Mouse (Mus musculus) liver, adult (tissue): ENCODE measurements around the gene Slco3a1.

ENCODE experiments used
- GATA4 ChIP-seq: IDR thresholded peaks from 2 replicates; pipeline ENCODE4 v1.6.1; 2014; ENCODE audit warnings: mild to moderate bottlenecking, low read length; ENCODE audit not compliant: insufficient replicate concordance

Gene Slco3a1

DNA sequence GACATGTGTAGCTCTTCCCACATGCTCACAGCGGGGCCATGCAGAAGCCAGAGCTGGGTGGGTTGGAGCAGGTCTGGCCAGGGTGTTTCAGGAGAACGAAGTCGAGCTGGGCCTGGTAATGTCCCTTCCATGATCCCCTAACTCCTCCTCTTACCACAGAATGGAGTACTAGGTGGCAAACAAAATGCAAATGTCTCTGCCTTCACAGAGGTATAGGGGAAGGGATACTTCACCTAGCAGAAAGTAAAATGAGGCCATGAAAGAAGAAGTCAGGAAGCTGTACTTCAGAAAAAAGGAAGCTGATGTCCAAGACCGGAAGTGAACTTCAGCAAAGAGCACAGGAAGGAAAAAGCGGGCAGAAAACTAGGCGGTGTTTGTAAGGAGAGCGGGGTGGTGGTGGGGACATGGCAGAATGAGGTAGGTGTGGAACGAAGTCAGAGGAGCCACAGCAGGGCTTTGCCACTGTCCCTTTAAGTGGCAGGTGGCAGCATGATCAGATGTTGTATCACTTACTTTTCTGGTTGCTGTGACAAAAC lies 214.1 kb downstream of the Slco3a1 start:
- TF ChIP-seq GATA4 = no peak

DNA sequence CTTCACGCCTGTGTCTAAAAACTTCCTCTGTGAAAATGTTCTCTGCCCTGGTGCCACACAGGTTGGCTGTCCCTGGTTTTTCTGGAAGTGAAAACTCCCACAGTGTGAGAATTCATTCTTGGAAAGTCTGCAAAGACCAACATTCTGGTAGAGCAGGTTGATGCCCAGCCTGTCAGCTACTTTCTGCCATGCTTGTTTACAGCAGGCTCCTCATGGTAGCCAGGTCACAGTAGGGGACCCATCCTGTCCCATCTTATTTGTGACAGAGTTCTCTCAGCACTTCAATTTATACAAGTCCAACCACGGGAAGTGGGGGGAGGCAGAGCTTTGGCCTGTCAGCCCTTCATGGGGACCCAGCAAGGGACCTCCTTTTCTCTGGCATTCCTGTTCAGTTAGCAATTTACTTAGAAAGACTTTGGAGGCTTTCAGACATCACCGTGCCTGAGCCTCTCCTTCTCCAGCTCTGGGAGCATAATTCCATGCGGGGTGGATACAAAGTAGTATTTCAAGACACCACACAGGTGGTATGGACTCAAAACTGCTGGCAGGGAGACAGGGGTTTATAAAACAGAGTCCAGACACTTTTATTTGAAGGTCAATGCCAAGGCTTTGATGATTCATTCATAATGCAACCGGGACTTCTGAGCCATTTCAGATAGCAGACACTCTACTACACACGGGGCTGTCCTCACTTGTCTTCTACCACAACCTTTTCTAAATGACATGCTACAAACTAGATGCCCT lies 216.7 kb downstream of the Slco3a1 start:
- no peak for TF ChIP-seq GATA4

- TF ChIP-seq GATA4 = no peak
Measured at GRCm38 (mm10) chr7:74332323-74332722, 222.3 kb downstream of the Slco3a1 start.

DNA sequence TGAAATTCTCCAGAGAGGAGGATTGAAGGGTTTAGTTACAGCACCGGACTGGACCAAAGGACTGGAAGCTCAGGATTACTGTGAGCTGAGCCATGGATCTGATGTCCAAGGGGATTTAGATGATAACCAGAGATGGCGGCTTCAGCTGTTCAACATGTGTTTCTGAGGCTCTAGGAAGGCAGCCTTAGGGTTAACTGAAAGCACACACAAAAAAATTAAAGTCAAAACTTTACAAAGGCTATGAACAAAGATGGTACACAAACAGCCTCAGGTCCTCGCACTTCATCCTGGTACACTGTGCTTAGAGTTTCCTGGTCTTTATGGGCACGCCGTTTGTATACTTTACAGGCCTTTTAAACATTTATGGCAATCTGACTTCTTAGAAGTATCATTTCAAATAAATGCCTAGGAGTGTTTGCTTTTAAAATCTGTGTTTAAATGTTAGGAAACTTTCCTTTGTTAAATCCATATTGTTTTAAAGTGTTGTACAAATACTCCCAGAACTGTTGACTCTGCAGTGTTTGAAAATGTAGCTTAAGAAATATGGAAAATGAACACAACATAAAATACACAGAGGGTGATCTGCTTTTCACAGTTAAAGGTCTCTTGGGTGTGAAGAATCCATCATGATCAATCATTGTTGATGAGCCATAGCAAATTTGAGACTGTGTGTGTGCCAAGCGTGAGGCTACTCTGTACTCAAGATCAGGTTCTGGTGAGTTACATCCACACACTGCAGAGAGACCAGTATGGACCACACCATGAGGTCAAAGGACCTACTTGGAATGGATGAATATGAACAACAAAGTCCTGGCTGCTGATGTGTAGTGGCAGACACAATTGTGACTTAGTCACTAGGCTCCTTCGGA lies 223.5 kb downstream of the Slco3a1 start:
- no peak for TF ChIP-seq GATA4

DNA sequence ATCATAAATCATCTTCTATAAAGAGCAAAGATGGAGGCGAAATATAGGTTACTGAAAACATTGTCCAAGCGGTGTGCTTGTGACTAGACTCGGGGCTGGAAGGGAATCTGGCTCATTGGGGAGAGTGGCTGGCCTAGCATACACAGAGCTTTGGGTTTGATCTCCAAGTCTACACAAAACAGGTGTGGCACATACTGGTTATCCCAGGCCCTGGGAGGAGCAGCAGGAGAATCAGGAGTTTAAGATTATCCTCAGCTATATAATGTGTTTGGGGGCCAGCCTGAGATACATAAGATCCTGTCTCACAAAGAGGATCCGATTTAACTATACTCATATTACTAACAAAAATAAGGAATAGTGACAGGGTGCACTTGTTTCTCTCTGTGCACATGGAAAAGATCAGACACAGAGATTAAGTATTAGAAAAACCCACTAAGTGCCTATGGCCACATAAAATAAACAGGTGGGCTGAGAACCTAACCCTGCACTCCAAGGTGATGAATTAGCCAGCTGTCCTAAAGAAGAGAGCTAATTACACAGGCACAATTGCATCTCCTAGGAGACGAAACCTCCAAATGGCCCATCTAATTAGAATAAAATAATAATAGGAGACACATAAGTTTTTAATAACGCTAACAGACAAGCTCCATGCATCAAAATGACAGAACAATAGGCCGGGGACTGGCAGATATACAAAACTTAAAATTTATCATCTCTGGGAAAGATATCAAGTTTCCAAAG lies 224.3 kb downstream of the Slco3a1 start:
- TF ChIP-seq GATA4 = no peak

- no peak for TF ChIP-seq GATA4
Measured at GRCm38 (mm10) chr7:74329004-74329403, 225.6 kb downstream of the Slco3a1 start.

GRCm38 (mm10) chr7:74327716-74328115 lies 226.9 kb downstream of the Slco3a1 start:
- TF ChIP-seq GATA4 = no peak

- TF ChIP-seq GATA4 = no peak
Measured at GRCm38 (mm10) chr7:74325052-74325451, 229.5 kb downstream of the Slco3a1 start.

DNA sequence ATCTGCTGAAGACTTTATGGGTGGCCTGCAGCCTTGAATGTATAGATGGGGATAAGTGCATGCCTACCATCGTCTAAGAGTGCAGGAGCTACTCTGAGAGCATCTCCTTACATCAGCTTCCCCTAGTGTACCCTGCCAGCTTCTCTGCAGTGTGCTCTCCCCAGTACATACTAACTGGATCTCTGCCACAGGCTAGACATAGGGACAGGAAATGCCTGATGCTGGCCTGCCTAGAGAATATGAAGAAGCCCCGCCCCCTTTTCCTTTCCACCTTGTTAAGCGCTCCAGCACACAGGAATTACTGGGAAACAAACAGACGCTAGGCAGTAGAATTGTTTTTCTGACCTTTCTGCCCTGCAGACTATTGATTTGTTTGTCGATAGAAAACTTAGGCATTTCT lies 230.9 kb downstream of the Slco3a1 start:
- TF ChIP-seq GATA4 = no peak

DNA sequence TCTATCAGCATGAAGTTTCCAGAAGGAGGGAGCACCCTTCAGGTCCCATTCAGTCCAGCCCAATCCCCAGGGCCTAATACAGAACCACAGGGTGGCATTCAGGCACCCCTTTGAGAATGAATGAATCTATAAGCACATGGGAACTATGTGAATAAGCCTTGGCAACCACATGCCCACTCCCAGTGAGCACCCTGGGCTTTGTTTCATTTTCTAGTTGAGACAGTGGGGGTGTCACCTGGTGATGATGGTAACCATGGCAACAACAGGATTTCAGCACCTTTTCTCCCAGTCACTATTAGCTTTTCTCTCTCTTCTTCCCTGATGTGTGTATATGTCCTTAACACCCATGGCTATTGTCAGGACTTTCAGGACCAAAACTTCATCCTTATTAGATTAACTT lies 231.4 kb downstream of the Slco3a1 start:
- no peak for TF ChIP-seq GATA4

DNA sequence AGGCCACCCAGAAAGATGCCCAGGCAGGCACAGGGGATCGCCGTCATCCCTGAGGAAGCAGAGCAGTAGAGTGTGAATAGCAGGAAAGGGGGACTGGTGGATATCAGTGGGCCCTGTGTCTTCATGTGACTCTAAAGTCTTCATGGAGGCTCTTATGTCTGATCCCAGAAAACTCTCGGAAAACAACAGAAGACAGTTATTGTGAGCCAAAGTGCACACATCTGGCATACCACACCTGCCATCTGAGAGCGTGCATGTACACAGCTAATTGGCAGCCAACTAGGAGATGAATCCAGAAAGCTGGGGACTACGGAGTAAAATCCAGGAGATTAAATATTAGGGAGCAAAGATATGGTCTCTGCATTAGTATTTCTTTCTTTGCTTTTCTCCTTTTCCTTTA lies 233.9 kb downstream of the Slco3a1 start:
- TF ChIP-seq GATA4 = no peak

GRCm38 (mm10) chr7:74315836-74316435 lies 238.6 kb downstream of the Slco3a1 start:
- TF ChIP-seq GATA4 = no peak

DNA sequence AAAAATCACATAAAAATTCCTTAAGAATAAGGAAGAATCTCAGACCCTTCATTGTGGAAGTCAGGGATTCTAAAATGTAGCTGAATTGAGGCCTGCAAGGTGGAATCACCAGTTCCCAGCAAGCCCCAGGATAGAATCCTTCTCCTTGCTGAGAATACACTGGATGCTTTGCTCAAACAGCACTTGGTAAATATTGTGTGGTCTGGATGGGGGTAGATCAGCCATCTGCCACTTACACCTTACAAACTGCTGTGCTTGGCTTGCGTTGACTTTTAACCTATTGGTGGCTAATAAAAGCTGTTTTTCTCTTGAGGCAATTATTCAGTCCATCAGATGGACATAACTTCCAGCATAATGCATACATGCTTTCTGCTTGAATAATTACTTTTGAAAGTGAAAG lies 240.3 kb downstream of the Slco3a1 start:
- no peak for TF ChIP-seq GATA4

- no peak for TF ChIP-seq GATA4
Measured at GRCm38 (mm10) chr7:74313279-74314105, 241.1 kb downstream of the Slco3a1 start.
